Mouse (Mus musculus): ENCODE measurements around the gene D5Ertd579e. TPM values are rescaled to one million over a fixed set of nuclear protein-coding genes. Genes with fewer than 3 reads are reported as not detected.

Gene D5Ertd579e
- polyA plus RNA-seq, 1 experiment: 8.6 TPM

GRCm38 (mm10) chr5:36700939-36701620 lies 5.3 kb upstream of the D5Ertd579e start:
- no peaks in the 10 kb centered on the region for H3K36me3 ChIP-seq (ENCODE audit: control insufficient read depth, insufficient read depth)
- no peak for TF ChIP-seq USF1 (IDR thresholded peaks at IDR 0.05; ENCODE audit: low read depth)
- no peak for TF ChIP-seq CTCF (IDR thresholded peaks at IDR 0.05; ENCODE audit: control insufficient read depth, insufficient read depth, insufficient read length)
- no peak for TF ChIP-seq MAX (IDR thresholded peaks at IDR 0.05)
- no peak for TF ChIP-seq MYOD1 (IDR thresholded peaks at IDR 0.05; ENCODE audit: control insufficient read depth, insufficient read length, low read depth)
- TF ChIP-seq FOSL1 (IDR thresholded peaks at IDR 0.05; ENCODE audit: insufficient read depth, low read length, poor library complexity, severe bottlenecking): no peak
- no peak for TF ChIP-seq CEBPB (IDR thresholded peaks at IDR 0.05; ENCODE audit: low read depth)
- no peak for TF ChIP-seq MYOG (IDR thresholded peaks at IDR 0.05; ENCODE audit: control insufficient read depth, extremely low read depth, insufficient read length)
- H3K79me3 ChIP-seq (ENCODE audit: low read depth): no peaks in the 10 kb centered on the region
- no peak overlapping the region for H3K4me3 ChIP-seq (ENCODE audit: insufficient read depth, poor library complexity, severe bottlenecking)
- no peaks in the 10 kb centered on the region for H3K27me3 ChIP-seq (ENCODE audit: control insufficient read depth, insufficient read depth, insufficient read length)
- no peaks in the 10 kb centered on the region for H3K79me2 ChIP-seq (ENCODE audit: control insufficient read depth, insufficient read depth)
- no peak overlapping the region for H3ac ChIP-seq (ENCODE audit: control insufficient read depth, insufficient read length, low read depth)

- Histone ChIP-seq H3K79me2 (ENCODE audit: control insufficient read depth, insufficient read depth) (peaks cover 18% of the 10 kb centered on the region), H3K36me3 (ENCODE audit: control insufficient read depth, insufficient read depth) (no peaks in the 10 kb centered on the region), H3ac (ENCODE audit: control insufficient read depth, insufficient read length, low read depth) (no peak overlapping the region), H3K79me3 (ENCODE audit: low read depth) (peaks cover 16% of the 10 kb centered on the region), H3K27me3 (ENCODE audit: control insufficient read depth, insufficient read depth, insufficient read length) (no peaks in the 10 kb centered on the region), H3K4me3 (ENCODE audit: insufficient read depth, poor library complexity, severe bottlenecking) (no peak overlapping the region)
- TF ChIP-seq CTCF (IDR thresholded peaks at IDR 0.05; ENCODE audit: control insufficient read depth, insufficient read depth, insufficient read length) (no peak), CEBPB (IDR thresholded peaks at IDR 0.05; ENCODE audit: low read depth) (no peak), MYOD1 (IDR thresholded peaks at IDR 0.05; ENCODE audit: control insufficient read depth, insufficient read length, low read depth) (no peak), MYOG (IDR thresholded peaks at IDR 0.05; ENCODE audit: control insufficient read depth, extremely low read depth, insufficient read length) (no peak), USF1 (IDR thresholded peaks at IDR 0.05; ENCODE audit: low read depth) (no peak)
Measured at GRCm38 (mm10) chr5:36698689-36699088, 2.9 kb upstream of the D5Ertd579e start.

GRCm38 (mm10) chr5:36698067-36698670 lies 2.3 kb upstream of the D5Ertd579e start:
- Histone ChIP-seq H3K4me3 (ENCODE audit: insufficient read depth, poor library complexity, severe bottlenecking) (no peak overlapping the region), H3K79me3 (ENCODE audit: low read depth) (peaks cover 21% of the 10 kb centered on the region), H3K36me3 (ENCODE audit: control insufficient read depth, insufficient read depth) (no peaks in the 10 kb centered on the region), H3K79me2 (ENCODE audit: control insufficient read depth, insufficient read depth) (peaks cover 23% of the 10 kb centered on the region), H3K27me3 (ENCODE audit: control insufficient read depth, insufficient read depth, insufficient read length) (no peaks in the 10 kb centered on the region), H3ac (ENCODE audit: control insufficient read depth, insufficient read length, low read depth) (no peak overlapping the region)
- TF ChIP-seq USF1 (IDR thresholded peaks at IDR 0.05; ENCODE audit: low read depth) (no peak), MYOG (IDR thresholded peaks at IDR 0.05; ENCODE audit: control insufficient read depth, extremely low read depth, insufficient read length) (no peak), FOSL1 (IDR thresholded peaks at IDR 0.05; ENCODE audit: insufficient read depth, low read length, poor library complexity, severe bottlenecking) (no peak), CTCF (IDR thresholded peaks at IDR 0.05; ENCODE audit: control insufficient read depth, insufficient read depth, insufficient read length) (no peak), MAX (IDR thresholded peaks at IDR 0.05) (no peak), CEBPB (IDR thresholded peaks at IDR 0.05; ENCODE audit: low read depth) (peak; percentile 55)

GRCm38 (mm10) chr5:36696504-36697300 lies 878 bp upstream of the D5Ertd579e start:
- peaks cover 38% of the 10 kb centered on the region for H3K79me2 ChIP-seq (ENCODE audit: control insufficient read depth, insufficient read depth)
- peaks cover 4% of the 10 kb centered on the region for H3K36me3 ChIP-seq (ENCODE audit: control insufficient read depth, insufficient read depth)
- peaks cover 36% of the 10 kb centered on the region for H3K79me3 ChIP-seq (ENCODE audit: low read depth)
- H3K4me3 ChIP-seq (ENCODE audit: insufficient read depth, poor library complexity, severe bottlenecking): peak overlapping the region; percentile 64
- H3K27me3 ChIP-seq (ENCODE audit: control insufficient read depth, insufficient read depth, insufficient read length): no peaks in the 10 kb centered on the region
- no peak overlapping the region for H3ac ChIP-seq (ENCODE audit: control insufficient read depth, insufficient read length, low read depth)
- TF ChIP-seq USF1 (IDR thresholded peaks at IDR 0.05; ENCODE audit: low read depth) (no peak), MAX (IDR thresholded peaks at IDR 0.05) (no peak), CTCF (IDR thresholded peaks at IDR 0.05; ENCODE audit: control insufficient read depth, insufficient read depth, insufficient read length) (no peak)

GRCm38 (mm10) chr5:36695005-36695404 lies 819 bp downstream of the D5Ertd579e start:
- H3K27me3 ChIP-seq (ENCODE audit: control insufficient read depth, insufficient read depth, insufficient read length): no peaks in the 10 kb centered on the region
- H3K79me2 ChIP-seq (ENCODE audit: control insufficient read depth, insufficient read depth): peaks cover 55% of the 10 kb centered on the region
- peaks cover 4% of the 10 kb centered on the region for H3K36me3 ChIP-seq (ENCODE audit: control insufficient read depth, insufficient read depth)

More at GRCm38 (mm10) chr5:36695005-36695404, 819 bp downstream of the D5Ertd579e start:
- H3ac ChIP-seq (ENCODE audit: control insufficient read depth, insufficient read length, low read depth): peak overlapping the region; percentile 67
- H3K79me3 ChIP-seq (ENCODE audit: low read depth): peaks cover 52% of the 10 kb centered on the region
- H3K4me3 ChIP-seq (ENCODE audit: insufficient read depth, poor library complexity, severe bottlenecking): peak overlapping the region; percentile 64
- no peak for TF ChIP-seq USF1 (IDR thresholded peaks at IDR 0.05; ENCODE audit: low read depth)
- TF ChIP-seq FOSL1 (IDR thresholded peaks at IDR 0.05; ENCODE audit: insufficient read depth, low read length, poor library complexity, severe bottlenecking): no peak
- no peak for TF ChIP-seq MYOG (IDR thresholded peaks at IDR 0.05; ENCODE audit: control insufficient read depth, extremely low read depth, insufficient read length)
- no peak for TF ChIP-seq MYOD1 (IDR thresholded peaks at IDR 0.05; ENCODE audit: control insufficient read depth, insufficient read length, low read depth)
- no peak for TF ChIP-seq MAX (IDR thresholded peaks at IDR 0.05)
- TF ChIP-seq CTCF (IDR thresholded peaks at IDR 0.05; ENCODE audit: control insufficient read depth, insufficient read depth, insufficient read length): no peak
- TF ChIP-seq CEBPB (IDR thresholded peaks at IDR 0.05; ENCODE audit: low read depth): no peak

Measured in C2C12 (cell line).